Mouse (Mus musculus): ENCODE data around the gene Cyren. TPM values are rescaled to one million over a fixed set of nuclear protein-coding genes. Genes with fewer than 3 reads are reported as not detected.

Gene Cyren
- 12.1 and 14.6 TPM in 2 replicates for polyA plus RNA-seq (2015; fragmentation: Nextera tagmentation; extraction: Ambion mirVana)

GRCm38 (mm10) chr6:34877509-34878321, at the start of gene Cyren:
TSS of gene Cyren (minus strand) at chr6:34878060.
- Histone ChIP-seq H3K36me3 (ENCODE audit: poor library complexity, severe bottlenecking) (peaks cover 39% of the 10 kb centered on the region), H3K4me3 (peak within 1 kb of the TSS; percentile 75), H3K27ac (peak within 1 kb of the TSS; percentile 88), H3K27me3 (no peaks in the 10 kb centered on the region), H3K4me2 (peak within 1 kb of the TSS; percentile 73), H3K9me3 (replicated peaks) (no peaks in the 10 kb centered on the region), H3K9ac (peak within 1 kb of the TSS; percentile 88), H3K4me1 (peaks cover 12% of the 10 kb centered on the region)
- ATAC-seq: peak; percentile 96
- under 1% methylated on average over 56 of the region's 56 CpGs for WGBS

- 94% methylated on average over 8 of the region's 8 CpGs for WGBS
- Histone ChIP-seq H3K9ac (no peak overlapping the region), H3K9me3 (replicated peaks) (no peaks in the 10 kb centered on the region), H3K4me3 (no peak overlapping the region), H3K4me2 (no peak overlapping the region), H3K4me1 (no peaks in the 10 kb centered on the region), H3K27ac (no peak overlapping the region), H3K36me3 (ENCODE audit: poor library complexity, severe bottlenecking) (no peaks in the 10 kb centered on the region), H3K27me3 (no peaks in the 10 kb centered on the region)
- ATAC-seq: no peak
Measured at GRCm38 (mm10) chr6:34927594-34927993, 49.7 kb upstream of the Cyren start.

- H3K9me3 ChIP-seq (replicated peaks): no peaks in the 10 kb centered on the region
- no peak overlapping the region for H3K27ac ChIP-seq
- no peak overlapping the region for H3K9ac ChIP-seq
- no peaks in the 10 kb centered on the region for H3K27me3 ChIP-seq
- ATAC-seq: no peak
- no peak overlapping the region for H3K4me3 ChIP-seq
- H3K4me1 ChIP-seq: no peaks in the 10 kb centered on the region
- H3K36me3 ChIP-seq (ENCODE audit: poor library complexity, severe bottlenecking): no peaks in the 10 kb centered on the region
- WGBS: 41% methylated on average over 4 of the region's 4 CpGs
- no peak overlapping the region for H3K4me2 ChIP-seq
Measured at GRCm38 (mm10) chr6:34927156-34927555, 49.3 kb upstream of the Cyren start.

GRCm38 (mm10) chr6:34921941-34922340, 44.1 kb upstream of the Cyren start:
- H3K4me2 ChIP-seq: no peak overlapping the region
- no peaks in the 10 kb centered on the region for H3K36me3 ChIP-seq (ENCODE audit: poor library complexity, severe bottlenecking)
- H3K4me1 ChIP-seq: no peaks in the 10 kb centered on the region
- WGBS: 50% methylated on average over 13 of the region's 14 CpGs
- no peak overlapping the region for H3K9ac ChIP-seq
- H3K27me3 ChIP-seq: no peaks in the 10 kb centered on the region
- no peak overlapping the region for H3K27ac ChIP-seq
- H3K4me3 ChIP-seq: no peak overlapping the region
- H3K9me3 ChIP-seq (replicated peaks): no peaks in the 10 kb centered on the region
- ATAC-seq: no peak

- no peak overlapping the region for H3K4me3 ChIP-seq
- H3K27me3 ChIP-seq: no peaks in the 10 kb centered on the region
- no peak for ATAC-seq
- no peaks in the 10 kb centered on the region for H3K4me1 ChIP-seq
- WGBS: 95% methylated on average over 12 of the region's 12 CpGs
- H3K9me3 ChIP-seq (replicated peaks): no peaks in the 10 kb centered on the region
- no peak overlapping the region for H3K4me2 ChIP-seq
- H3K9ac ChIP-seq: no peak overlapping the region
- no peaks in the 10 kb centered on the region for H3K36me3 ChIP-seq (ENCODE audit: poor library complexity, severe bottlenecking)
- no peak overlapping the region for H3K27ac ChIP-seq
Measured at GRCm38 (mm10) chr6:34920631-34921030, 42.8 kb upstream of the Cyren start.

GRCm38 (mm10) chr6:34919956-34920355, 42.1 kb upstream of the Cyren start, which contains the start of gene Stra8:
TSS of gene Stra8 (plus strand) at chr6:34920163.
- no peaks in the 10 kb centered on the region for H3K9me3 ChIP-seq (replicated peaks)
- 50% methylated on average over 10 of the region's 10 CpGs for WGBS
- H3K4me3 ChIP-seq: no peak within 1 kb of the TSS
- H3K27me3 ChIP-seq: no peaks in the 10 kb centered on the region
- no peaks in the 10 kb centered on the region for H3K36me3 ChIP-seq (ENCODE audit: poor library complexity, severe bottlenecking)
- H3K9ac ChIP-seq: no peak within 1 kb of the TSS
- no peak for ATAC-seq
- H3K27ac ChIP-seq: no peak within 1 kb of the TSS
- H3K4me1 ChIP-seq: no peaks in the 10 kb centered on the region
- H3K4me2 ChIP-seq: no peak within 1 kb of the TSS

- Histone ChIP-seq H3K36me3 (ENCODE audit: poor library complexity, severe bottlenecking) (no peaks in the 10 kb centered on the region), H3K27ac (no peak overlapping the region), H3K27me3 (no peaks in the 10 kb centered on the region), H3K9me3 (replicated peaks) (no peaks in the 10 kb centered on the region), H3K9ac (no peak overlapping the region), H3K4me1 (no peaks in the 10 kb centered on the region), H3K4me2 (no peak overlapping the region), H3K4me3 (no peak overlapping the region)
- ATAC-seq: no peak
- 81% methylated on average over 7 of the region's 7 CpGs for WGBS
Measured at GRCm38 (mm10) chr6:34919146-34919545, 41.3 kb upstream of the Cyren start.

GRCm38 (mm10) chr6:34914462-34914861, 36.6 kb upstream of the Cyren start:
- no peak overlapping the region for H3K9ac ChIP-seq
- H3K27me3 ChIP-seq: no peaks in the 10 kb centered on the region
- no peaks in the 10 kb centered on the region for H3K36me3 ChIP-seq (ENCODE audit: poor library complexity, severe bottlenecking)
- peaks cover 8% of the 10 kb centered on the region for H3K4me1 ChIP-seq
- H3K9me3 ChIP-seq (replicated peaks): no peaks in the 10 kb centered on the region
- no peak overlapping the region for H3K4me3 ChIP-seq
- WGBS: 90% methylated on average over 3 of the region's 3 CpGs
- H3K27ac ChIP-seq: no peak overlapping the region
- H3K4me2 ChIP-seq: no peak overlapping the region
- ATAC-seq: no peak

GRCm38 (mm10) chr6:34913341-34914040, 35.6 kb upstream of the Cyren start:
- Histone ChIP-seq H3K9me3 (replicated peaks) (no peaks in the 10 kb centered on the region), H3K27me3 (no peaks in the 10 kb centered on the region), H3K4me3 (no peak overlapping the region), H3K4me1 (peaks cover 8% of the 10 kb centered on the region), H3K36me3 (ENCODE audit: poor library complexity, severe bottlenecking) (no peaks in the 10 kb centered on the region), H3K27ac (no peak overlapping the region), H3K9ac (no peak overlapping the region), H3K4me2 (no peak overlapping the region)
- 87% methylated on average over 13 of the region's 13 CpGs for WGBS
- ATAC-seq: no peak

- H3K4me2 ChIP-seq: peak within 1 kb of the TSS; percentile 69
- H3K36me3 ChIP-seq (ENCODE audit: poor library complexity, severe bottlenecking): peaks cover 26% of the 10 kb centered on the region
- peak within 1 kb of the TSS; percentile 77 for H3K4me3 ChIP-seq
- peak within 1 kb of the TSS; percentile 73 for H3K27ac ChIP-seq
- peaks cover 8% of the 10 kb centered on the region for H3K4me1 ChIP-seq
- H3K27me3 ChIP-seq: no peaks in the 10 kb centered on the region
- H3K9me3 ChIP-seq (replicated peaks): no peaks in the 10 kb centered on the region
- WGBS: 0% methylated on average over 61 of the region's 64 CpGs
- peak; percentile 94 for ATAC-seq
- peak within 1 kb of the TSS; percentile 78 for H3K9ac ChIP-seq
Measured at GRCm38 (mm10) chr6:34910371-34911219, 32.7 kb upstream of the Cyren start, which contains the start of gene Wdr91. TSS of gene Wdr91 (minus strand) at chr6:34910876.

GRCm38 (mm10) chr6:34909631-34910345, 31.9 kb upstream of the Cyren start:
- H3K27ac ChIP-seq: no peak overlapping the region
- H3K9ac ChIP-seq: peak overlapping the region; percentile 78
- H3K4me2 ChIP-seq: peak overlapping the region; percentile 69
- no peak for ATAC-seq
- H3K36me3 ChIP-seq (ENCODE audit: poor library complexity, severe bottlenecking): peaks cover 32% of the 10 kb centered on the region
- no peaks in the 10 kb centered on the region for H3K27me3 ChIP-seq
- H3K4me3 ChIP-seq: peak overlapping the region; percentile 77
- no peaks in the 10 kb centered on the region for H3K9me3 ChIP-seq (replicated peaks)
- H3K4me1 ChIP-seq: peaks cover 8% of the 10 kb centered on the region
- WGBS: 51% methylated on average over 8 of the region's 8 CpGs

Data from forebrain, embryonic 13.5 days (tissue).